Mouse (Mus musculus): Measurements from ENCODE around the gene Ung.

Gene Ung

GRCm38 (mm10) chr5:114131521-114131840 lies 1.3 kb downstream of the Ung start:
- no peak for DNase-seq

- no peak for DNase-seq
These were observed 2.7 kb downstream of the Ung start for GRCm38 (mm10) chr5:114132841-114133240.

GRCm38 (mm10) chr5:114134091-114134534 lies 3.9 kb downstream of the Ung start:
- no peak for DNase-seq

GRCm38 (mm10) chr5:114135516-114135915 lies 5.3 kb downstream of the Ung start:
- DNase-seq = no peak

GRCm38 (mm10) chr5:114137481-114138276 lies 7.5 kb downstream of the Ung start:
- no peak for DNase-seq

GRCm38 (mm10) chr5:114138277-114139164 lies 8.3 kb downstream of the Ung start:
- DNase-seq = no peak

GRCm38 (mm10) chr5:114139175-114139574 lies 9.0 kb downstream of the Ung start:
- DNase-seq = peak; percentile 96

- DNase-seq = no peak
These were observed 16.1 kb downstream of the Ung start, which contains the start of gene Acacb for GRCm38 (mm10) chr5:114146028-114146888. Acacb (plus strand) TSS chr5:114146535.

- no peak for DNase-seq
These were observed 17.1 kb downstream of the Ung start for GRCm38 (mm10) chr5:114147043-114147972.

GRCm38 (mm10) chr5:114152359-114153092 lies 22.3 kb downstream of the Ung start:
- DNase-seq = no peak

- peak; percentile 57 for DNase-seq
These were observed 23.3 kb downstream of the Ung start for GRCm38 (mm10) chr5:114153490-114153889.

GRCm38 (mm10) chr5:114154765-114155164 lies 24.6 kb downstream of the Ung start:
- DNase-seq = no peak

- no peak for DNase-seq
These were observed 25.2 kb downstream of the Ung start for GRCm38 (mm10) chr5:114155168-114155933.

- DNase-seq = peak; percentile 19
These were observed 27.1 kb downstream of the Ung start for GRCm38 (mm10) chr5:114157236-114157635.

GRCm38 (mm10) chr5:114161424-114161823 lies 31.2 kb downstream of the Ung start:
- no peak for DNase-seq

GRCm38 (mm10) chr5:114162106-114162815 lies 32.1 kb downstream of the Ung start:
- DNase-seq = no peak

- DNase-seq = no peak
These were observed 33.0 kb downstream of the Ung start for GRCm38 (mm10) chr5:114163117-114163696.

GRCm38 (mm10) chr5:114170345-114170744 lies 40.2 kb downstream of the Ung start:
- no peak for DNase-seq

GRCm38 (mm10) chr5:114172936-114173335 lies 42.8 kb downstream of the Ung start:
- peak; percentile 24 for DNase-seq

Data from retina, postnatal 1 day (tissue).